Mouse (Mus musculus) thymus, adult 18-20 months (tissue): ENCODE data around the gene Irf6.
A peak's percentile ranks its signal among the peaks of the same experiment; 100 is the strongest.

Source experiments
- DNase-seq, 2 experiments: peaks; one replicate each; pipeline ENCODE4 v3.0.0; 2022; ENCODE audit warnings: mixed read lengths in 2 of 2

Irf6 gene

GRCm38 (mm10) chr1:193152872-193153271 is at the start of gene Irf6:
TSS of gene Irf6 (plus strand) at chr1:193153111.
- DNase-seq = peak; percentile 53 to 72

DNA sequence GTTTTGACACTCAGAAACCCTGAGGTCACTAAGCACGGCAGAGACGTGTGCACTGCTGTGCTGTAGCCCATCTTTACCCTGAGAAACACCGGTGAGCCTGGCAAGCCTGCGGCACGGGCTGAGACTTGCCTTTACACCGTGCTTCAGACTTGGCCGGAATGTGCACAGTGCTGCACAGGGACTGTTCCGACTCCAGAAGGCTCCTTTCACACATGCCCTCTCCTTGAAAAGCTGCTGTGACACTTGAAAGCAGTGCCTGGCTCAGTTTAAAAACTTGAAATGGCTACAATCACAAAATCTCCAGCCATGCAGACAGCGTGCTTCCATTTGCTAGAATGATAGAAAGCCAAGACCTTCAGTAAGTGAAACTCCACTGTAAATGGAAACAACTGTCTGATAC is 40.8 kb upstream of the Irf6 start:
- DNase-seq = no peak

DNA sequence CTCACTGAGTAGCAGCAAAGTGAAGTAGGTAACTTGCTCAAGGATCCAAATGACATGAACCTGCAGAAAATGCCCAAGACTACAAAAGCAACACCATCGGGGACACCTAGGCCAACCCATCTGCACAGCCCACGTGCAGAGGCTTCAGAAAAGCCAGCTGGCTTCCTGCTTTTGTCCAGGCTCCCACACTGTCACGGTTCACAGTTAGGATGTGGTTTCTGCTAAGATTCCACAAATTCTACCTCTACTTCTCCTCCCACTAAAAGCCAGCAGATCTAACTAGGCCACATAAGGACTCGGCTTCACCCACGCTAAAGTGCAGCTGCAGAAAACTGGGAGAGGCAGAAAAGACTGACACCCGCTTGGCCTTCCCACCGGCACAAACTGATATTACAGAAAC is 30.1 kb upstream of the Irf6 start:
- DNase-seq = peak; percentile 55 to 74

GRCm38 (mm10) chr1:193123290-193123689 is 29.6 kb upstream of the Irf6 start:
- no peak for DNase-seq

DNA sequence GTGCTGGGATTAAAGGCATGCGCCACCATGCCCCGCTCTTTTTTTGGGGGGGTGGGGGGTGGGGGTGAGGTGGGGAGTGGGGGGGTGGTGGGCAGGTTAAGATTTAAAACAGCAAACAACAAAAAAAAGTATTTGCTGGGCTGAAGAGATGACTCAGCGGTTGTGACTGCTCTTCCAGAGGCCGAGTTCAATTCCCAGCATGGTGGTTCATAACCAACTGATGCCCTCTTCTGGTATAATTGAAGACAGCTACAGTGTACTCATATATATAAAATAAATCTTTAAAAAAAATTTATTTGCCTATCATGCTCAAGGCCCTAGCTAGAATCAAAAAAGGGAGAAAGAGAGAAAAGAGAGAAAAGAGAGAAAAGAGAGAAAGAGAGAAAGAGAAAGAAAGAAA is 27.1 kb upstream of the Irf6 start:
- DNase-seq = no peak

DNA sequence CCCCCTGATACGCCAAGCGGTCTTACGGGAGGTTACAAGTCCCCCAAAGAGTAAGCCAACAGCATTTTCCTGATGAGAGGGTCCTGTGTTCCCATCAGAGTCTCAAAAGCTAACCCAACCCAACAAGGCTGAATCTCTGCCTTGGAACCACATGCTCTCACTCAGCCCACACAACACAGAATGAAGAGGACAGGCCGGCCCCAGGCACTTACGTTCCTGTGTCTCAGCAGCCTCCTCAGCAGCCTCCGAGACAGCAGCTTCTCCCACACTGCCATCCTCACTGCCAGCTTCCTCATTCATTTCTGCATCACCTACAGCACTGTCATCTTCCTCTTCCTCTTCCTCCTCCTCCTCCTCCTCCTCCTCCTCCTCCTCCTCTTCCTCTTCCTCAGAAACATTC is 24.9 kb upstream of the Irf6 start:
- no peak for DNase-seq

DNA sequence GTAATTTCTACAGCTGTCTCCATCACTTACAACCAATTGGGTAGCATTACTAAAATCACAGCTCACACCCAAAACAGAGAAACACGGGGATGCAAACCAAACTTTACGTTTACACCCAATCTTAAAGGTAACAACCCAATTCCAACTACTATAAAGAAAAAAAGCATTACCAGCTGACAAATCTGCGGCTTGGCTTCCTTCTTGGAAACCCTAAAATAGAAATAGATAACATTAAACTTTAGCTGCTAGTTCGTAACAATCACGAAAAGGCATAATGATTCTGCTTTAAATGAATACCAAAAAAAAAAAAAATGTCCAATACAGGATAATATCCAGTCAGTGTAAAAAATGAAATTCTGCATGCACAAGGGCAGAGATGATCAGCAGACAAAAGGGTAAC is 23.6 kb upstream of the Irf6 start:
- DNase-seq = no peak

DNA sequence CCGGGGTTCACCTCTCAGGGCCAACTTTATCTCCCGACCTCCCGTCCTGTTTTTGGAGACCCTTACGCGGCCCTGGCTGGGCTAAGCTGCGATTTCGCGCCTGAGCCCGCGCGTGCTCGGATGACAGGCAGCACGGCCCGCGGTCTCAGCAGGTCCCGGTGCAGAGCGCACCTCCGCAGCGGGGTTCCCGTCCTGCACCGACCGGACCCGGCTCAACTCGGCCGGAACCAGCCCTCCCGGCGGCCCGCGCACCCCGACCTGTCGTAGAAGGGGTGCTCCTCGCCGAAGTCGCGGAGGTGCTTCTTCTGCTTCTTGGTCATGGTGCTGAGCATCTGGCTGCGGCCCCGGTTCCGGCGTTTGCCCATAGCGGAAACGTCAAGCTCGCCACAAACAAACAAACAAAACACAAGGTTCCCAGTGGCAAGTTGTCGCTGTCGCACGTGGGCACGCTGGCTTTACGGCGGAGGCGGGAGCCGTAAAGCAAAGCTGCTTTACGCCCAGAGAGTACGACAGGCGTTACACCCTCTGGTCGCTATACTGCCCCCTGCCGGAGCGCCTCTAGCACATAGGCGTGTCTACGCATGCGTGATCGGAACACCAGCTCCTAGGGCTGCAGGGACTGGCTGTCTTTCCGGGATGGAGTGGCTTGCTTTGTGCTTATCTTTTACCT is 23.0 kb upstream of the Irf6 start, which contains the start of gene Diexf:
Diexf (minus strand) TSS at position 487 of the 670 bp plus-strand sequence.
- peak; percentile 90 to 95 for DNase-seq

DNA sequence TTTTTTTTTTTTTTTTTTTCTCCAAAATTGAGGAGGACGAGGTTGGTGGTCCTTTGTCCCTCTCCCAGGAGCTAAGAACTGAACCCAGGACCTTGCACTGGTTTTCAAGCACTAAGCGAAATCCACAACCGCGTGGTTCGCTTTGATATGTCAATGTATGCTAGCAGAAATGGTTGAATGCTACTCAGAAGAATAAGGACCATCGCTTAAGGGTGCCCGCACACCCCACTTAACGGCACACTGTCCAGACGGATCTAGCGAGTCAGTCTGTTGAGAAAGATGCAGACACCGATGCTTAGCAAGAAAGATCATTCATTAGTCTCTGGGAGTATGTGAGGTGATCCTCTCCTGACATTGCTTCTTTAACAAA is 22.5 kb upstream of the Irf6 start:
- peak in 1 of 2 experiments; percentile 41 for DNase-seq

GRCm38 (mm10) chr1:193130839-193131238 is 22.1 kb upstream of the Irf6 start:
- no peak for DNase-seq

DNA sequence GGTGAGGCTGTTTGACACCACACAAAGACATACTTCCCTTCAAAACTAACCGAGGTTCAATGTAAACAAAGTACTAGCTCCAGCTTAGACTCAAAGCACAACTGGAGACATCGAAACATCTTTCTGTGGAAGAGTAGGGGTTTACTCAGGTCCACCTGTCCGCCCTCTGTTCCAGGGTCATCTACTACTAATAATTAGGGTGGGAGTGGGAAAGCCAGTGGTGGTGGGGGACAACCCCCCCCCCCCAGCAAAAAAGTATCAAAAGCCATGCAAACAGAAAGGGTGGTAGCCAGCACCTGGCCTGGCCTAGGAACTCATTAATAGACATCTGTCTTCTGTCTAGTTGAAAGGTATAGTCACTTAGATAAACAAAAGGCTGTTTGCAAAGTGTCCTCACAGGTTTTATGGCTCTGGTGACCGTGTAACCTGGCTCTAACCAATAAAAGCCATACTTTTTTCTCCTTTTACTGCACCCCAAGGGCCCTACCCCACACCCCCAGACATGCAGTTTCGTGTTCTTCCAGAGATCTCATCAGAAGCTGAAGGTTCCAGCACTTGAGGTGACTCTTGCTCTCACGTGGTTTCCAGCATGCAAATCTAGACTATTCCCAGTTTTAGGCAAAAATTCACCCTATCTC is 21.5 kb upstream of the Irf6 start:
- no peak for DNase-seq

- no peak for DNase-seq
Measured at GRCm38 (mm10) chr1:193132385-193132784, 20.5 kb upstream of the Irf6 start.

DNA sequence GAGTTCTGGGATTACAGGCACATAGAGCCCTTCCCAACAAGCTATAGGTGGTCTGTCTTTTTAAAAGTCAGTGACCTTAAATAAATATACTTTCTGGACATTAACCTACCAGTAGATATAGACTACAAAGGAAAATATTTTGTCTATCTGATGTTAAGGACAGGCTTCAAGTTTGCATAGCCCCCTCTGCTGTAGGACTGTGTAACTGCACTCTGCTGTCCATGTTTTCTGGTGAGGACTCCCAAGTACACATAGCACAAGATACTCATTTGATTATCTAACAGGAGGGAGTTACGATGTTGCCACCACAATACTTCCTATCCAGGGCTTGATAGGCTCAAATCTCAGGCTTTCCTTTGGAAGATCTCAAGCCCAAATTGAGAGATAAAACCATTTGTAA is 19.2 kb upstream of the Irf6 start:
- DNase-seq = no peak

DNA sequence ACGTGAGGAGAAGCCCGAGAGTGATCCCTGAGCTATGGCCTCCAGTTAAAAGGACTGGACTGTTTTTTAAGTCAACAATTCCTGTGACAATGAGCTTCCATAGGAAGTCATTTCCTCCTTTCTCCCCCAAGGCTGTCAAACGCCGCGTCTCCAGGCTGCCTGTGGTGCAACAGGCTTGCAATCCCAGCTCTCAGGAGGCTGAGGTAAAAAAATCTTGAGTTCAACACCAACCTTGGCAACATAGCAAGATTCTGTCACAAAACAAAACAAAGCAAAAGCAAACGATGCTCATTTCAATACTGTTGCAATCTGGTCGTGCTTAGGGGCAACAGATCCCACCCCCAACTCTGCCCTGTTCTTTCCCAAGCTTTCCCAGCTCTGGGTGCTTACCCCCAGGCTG is 14.8 kb upstream of the Irf6 start:
- no peak for DNase-seq

GRCm38 (mm10) chr1:193138669-193139068 is 14.2 kb upstream of the Irf6 start:
- DNase-seq = no peak

DNA sequence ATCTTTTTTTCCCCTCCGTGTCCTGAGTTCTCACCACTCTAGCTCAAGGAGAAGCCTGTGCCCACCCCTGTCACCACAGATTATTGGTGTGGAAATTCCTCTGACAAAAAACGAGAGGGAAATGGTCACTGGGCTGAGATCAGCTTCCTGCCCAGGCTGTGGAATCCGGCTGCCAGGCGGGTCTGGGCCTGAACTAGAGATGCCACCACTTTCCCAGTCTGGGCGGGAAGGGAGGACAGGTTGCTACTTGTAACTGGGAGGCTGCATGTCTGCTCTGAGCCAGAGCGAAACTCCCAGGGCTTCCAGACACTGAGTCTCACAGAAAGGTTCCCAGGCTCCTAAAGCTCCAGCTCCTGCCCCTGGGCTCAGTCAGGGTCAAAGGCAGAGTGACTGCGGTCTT is 11.8 kb upstream of the Irf6 start:
- DNase-seq = no peak

GRCm38 (mm10) chr1:193142517-193143062 is 10.3 kb upstream of the Irf6 start:
- DNase-seq = peak in 1 of 2 experiments; percentile 37

DNA sequence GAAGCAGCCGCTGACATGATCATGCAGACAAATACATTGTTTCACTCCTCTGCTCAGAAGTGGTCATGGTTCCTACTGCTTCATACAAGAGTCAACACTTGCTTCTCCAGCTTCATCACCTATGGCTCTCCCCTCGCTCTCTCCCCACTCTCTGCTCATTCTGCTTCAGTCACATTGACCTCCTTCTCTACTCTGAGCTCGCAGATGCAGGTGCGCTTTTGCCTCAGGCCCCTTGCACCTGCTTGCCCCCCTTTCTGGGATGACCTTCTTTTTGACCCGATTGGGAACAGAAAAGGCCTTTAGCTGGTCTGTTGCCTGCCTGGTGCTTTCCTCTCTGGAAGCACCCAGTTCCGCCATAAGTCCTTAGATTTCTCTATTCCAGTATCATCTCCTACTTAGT is 8.4 kb upstream of the Irf6 start:
- DNase-seq = peak; percentile 69 to 83

- no peak for DNase-seq
Measured at GRCm38 (mm10) chr1:193145101-193145500, 7.8 kb upstream of the Irf6 start.

DNA sequence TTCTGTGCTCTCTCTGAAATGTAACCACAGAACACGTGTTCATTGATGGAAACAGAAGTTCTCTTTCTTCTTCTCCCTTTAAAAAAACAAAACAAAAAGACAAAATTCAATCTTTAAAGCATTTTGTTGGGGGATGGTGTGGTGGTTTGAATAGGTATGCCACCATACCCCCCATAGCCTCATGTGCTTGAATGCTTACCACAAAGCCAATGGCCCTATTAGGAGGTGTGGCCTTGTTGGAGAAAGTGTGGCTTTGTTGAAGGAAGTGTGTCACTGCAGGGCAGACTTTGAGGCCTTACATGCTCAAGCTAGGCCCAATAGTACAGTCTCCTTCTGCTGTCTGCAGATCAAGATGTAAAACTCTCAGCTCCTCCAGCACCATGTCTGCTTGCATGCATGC is 6.5 kb upstream of the Irf6 start:
- peak in 1 of 2 experiments; percentile 45 for DNase-seq

DNA sequence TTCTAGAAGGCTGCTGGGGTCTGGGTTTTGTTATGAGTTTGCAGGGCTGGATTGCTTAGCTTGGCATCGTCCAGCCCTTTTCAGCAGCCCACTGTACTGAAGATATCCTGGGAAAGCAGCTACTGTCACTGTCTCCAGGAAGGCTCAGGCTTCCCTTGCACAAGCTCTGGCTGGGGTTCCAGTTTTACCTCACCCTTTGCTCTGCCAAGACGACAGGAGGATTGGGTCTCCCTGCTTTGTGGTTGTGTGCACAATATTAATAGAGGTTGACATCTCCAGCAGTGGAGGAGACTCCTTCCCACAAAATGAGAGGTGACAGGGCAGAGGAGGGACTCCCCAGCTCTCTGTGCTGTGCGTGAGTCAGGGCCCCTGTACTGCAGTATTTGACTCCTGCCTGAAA is 3.7 kb upstream of the Irf6 start:
- no peak for DNase-seq

- no peak for DNase-seq
Measured at GRCm38 (mm10) chr1:193151134-193151533, 1.8 kb upstream of the Irf6 start.

DNA sequence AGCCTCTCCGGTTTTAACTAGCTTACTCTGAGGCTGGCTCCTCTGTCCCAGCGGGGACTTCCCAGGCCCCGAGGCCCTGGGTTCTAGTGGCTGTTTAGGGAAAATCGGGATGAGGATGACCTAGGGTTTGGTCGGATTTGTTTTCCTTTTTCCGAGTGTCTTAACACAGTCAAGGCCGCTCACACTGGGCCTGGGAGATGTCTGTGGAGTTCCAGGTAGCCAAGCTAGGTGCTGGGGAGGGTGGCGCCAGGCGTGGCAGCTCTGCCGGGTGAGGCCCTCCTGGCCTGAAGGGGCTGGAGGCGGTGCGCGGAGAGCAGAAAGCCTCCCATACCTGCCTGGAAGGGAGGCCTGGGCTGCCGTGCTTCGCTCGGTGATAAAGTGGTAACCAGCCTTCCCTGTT is 650 bp downstream of the Irf6 start:
- DNase-seq = no peak

- DNase-seq = no peak
Measured at GRCm38 (mm10) chr1:193156316-193157110, 3.6 kb downstream of the Irf6 start.
